Mouse (Mus musculus) left cerebral cortex, adult 2 months (tissue): ENCODE measurements around the gene Igbp1. TPM values are rescaled to one million over a fixed set of nuclear protein-coding genes. Genes with fewer than 3 reads are reported as not detected.
A peak's percentile ranks its signal among the peaks of the same experiment; 100 is the strongest.

Experiments
- DNase-seq, 2 experiments: peaks; one replicate each; pipeline ENCODE4 v3.0.0; 2021 to 2022; ENCODE audit warnings: low spot score in 2 of 2, mixed read lengths in 1 of 2; ENCODE audit errors: extremely low spot score in 1 of 2
- H3K27ac ChIP-seq: fragments of 200-600 bp; 2 replicates; pipeline ENCODE4 v1.8.1; 2022
- H3K4me3 ChIP-seq: fragments of 200-600 bp; 2 replicates; pipeline ENCODE4 v1.8.1; 2022
- CTCF ChIP-seq: fragments of 200-600 bp; IDR thresholded peaks from 2 replicates; pipeline ENCODE4 v1.8.1; 2022; ENCODE audit warnings: antibody characterized with exemption, mild to moderate bottlenecking, moderate library complexity
- intact Hi-C: fragments of 180-260 bp; cut with DNase I; formaldehyde crosslinking; loops from one replicate; pipeline ENCODE4 v1.15.1; 2025
- long read RNA-seq, 2 experiments: library from polyadenylated mRNA; stranded (forward); transcript quantifications; one replicate each; pipeline ENCODE4 v2.0.0; 2021; ENCODE audit warnings: borderline mapping rate in 2 of 2
- total RNA-seq, 2 experiments: library from RNA; stranded (reverse); gene quantifications; 2 replicates each; pipeline ENCODE4 v1.2.3; 2021

Gene Igbp1
- 10 to 100 TPM; 37.9 to 43.1 TPM for total RNA-seq
- long read RNA-seq, experiment 1, full-length matches to known transcripts: 11 of 18 reads
- long read RNA-seq, experiment 1, partial matches to known transcripts: 7 of 18 reads
- long read RNA-seq, experiment 1, other reads (novel, unspliced or antisense): 0 of 18 reads
- long read RNA-seq, experiment 2, transcript Igbp1-201 (6 exons, 1,518 nt): major isoform, 6 of 10 reads
- long read RNA-seq, experiment 2, partial matches to known transcripts: 3 of 10 reads
- long read RNA-seq, experiment 2, other reads (novel, unspliced or antisense): 1 of 10 reads

DNA sequence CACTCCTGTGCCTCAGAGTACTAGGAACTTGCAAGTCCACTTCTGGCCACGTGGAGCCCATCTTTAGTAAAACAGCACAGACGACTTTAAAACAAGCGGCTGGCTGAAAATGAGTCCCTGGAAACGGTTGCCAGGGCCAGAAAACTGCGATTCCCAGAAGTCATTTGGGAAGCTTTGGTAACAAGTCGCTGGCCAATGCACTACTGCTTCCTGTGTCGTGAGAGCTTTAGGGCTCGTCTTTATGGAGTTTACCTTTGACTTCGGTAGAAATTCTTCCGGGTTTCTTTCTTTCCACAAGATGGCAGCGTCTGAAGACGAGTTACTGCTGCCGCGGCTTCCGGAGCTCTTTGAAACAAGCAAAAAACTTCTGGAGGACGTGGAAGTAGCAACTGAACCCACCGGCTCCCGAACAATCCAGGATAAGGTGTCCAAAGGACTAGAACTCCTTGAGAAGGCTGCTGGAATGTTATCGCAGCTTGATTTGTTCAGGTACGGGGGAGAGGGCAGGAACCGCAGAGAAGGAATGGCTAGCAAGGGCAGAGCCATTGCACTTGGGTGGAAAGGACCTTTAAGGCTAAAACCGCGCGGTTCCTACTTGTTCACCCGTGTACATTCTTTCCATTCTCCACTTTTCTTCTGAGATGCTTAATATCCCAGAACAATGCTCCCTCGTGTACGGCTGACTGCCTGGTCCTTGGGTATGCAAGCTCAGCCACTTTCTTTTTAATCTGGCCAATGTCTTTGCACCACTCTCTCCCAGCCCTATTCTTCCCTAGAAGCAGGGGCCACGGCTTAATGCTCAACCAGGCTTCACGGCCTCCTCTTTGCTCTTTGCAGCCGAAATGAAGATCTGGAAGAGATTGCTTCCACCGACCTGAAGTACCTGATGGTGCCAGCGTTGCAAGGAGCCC, at the start of gene Igbp1:
Gene Igbp1, plus strand, starts transcription at position 224 of the 911 bp plus-strand sequence.
- intact Hi-C loops: no loop called here
- TF ChIP-seq CTCF: peak; percentile 3
- Histone ChIP-seq H3K27ac (peak within 1 kb of the TSS; percentile 48), H3K4me3 (peak within 1 kb of the TSS; percentile 58)
- peak; percentile 65 to 75 for DNase-seq

DNA sequence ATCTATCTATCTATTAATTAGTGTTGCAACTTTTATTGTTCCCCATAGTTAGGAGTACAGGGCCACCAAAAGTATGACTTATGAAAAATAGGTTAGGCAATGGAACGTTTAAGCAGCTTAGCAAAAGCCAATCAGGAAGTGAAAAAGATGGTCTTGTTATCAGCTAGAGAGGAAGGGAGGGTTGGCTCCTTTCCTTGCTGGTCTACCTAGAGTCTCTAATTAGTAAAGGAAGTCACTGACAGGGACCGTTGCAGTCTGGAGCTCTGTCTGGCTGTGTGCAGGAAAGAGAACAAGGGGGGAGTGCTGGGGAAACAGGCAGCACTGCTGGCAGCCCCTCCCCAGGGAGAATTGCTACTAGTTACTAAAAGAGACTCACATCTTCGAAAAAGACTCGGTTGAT, 26.0 kb upstream of the Igbp1 start:
- H3K27ac ChIP-seq: no peak overlapping the region
- DNase-seq: no peak
- intact Hi-C loops: no loop called here
- no peak for TF ChIP-seq CTCF
- no peak overlapping the region for H3K4me3 ChIP-seq

DNA sequence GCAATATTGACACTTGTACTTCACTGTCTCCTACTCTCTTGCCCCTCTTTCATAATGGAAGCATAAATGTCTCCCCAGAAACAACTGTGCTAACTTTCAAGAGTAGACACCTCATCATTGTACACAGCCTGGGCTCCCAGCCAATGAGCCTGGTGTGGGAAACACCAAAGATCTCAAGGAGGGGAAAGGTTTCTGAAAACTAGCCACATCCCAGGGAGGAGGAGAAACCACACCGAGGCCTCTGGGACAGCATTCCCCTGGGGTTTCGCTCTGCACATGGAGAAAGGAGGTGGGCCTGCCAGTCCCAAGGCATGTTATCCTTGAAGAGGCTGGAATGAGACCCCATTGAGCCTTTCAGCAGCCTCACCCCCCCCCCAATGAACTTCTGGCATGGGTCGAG, 24.0 kb upstream of the Igbp1 start:
- H3K27ac ChIP-seq: no peak overlapping the region
- intact Hi-C loops: no loop called here
- no peak for TF ChIP-seq CTCF
- H3K4me3 ChIP-seq: no peak overlapping the region
- no peak for DNase-seq

DNA sequence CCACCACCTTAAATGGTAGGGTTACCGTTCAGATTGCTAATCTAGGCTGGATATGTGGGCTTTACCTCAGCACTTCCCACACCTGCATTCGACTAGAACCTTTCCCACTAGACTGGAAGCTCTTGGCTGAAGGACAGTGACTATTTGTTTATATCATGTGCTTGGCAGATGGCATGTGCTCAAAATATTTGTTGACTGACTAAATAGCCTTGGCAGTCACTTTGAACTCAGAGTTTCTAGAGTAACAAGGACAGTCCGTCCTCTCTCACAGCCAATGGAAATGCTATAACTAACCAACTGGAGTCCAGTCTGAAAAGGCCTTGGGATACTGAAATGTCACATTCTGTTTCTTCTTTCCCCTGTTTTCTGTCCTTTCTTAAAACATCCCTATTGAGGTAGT, 22.6 kb upstream of the Igbp1 start:
- TF ChIP-seq CTCF: no peak
- no peak overlapping the region for H3K27ac ChIP-seq
- H3K4me3 ChIP-seq: no peak overlapping the region
- DNase-seq: no peak
- intact Hi-C loops: no loop called here

DNA sequence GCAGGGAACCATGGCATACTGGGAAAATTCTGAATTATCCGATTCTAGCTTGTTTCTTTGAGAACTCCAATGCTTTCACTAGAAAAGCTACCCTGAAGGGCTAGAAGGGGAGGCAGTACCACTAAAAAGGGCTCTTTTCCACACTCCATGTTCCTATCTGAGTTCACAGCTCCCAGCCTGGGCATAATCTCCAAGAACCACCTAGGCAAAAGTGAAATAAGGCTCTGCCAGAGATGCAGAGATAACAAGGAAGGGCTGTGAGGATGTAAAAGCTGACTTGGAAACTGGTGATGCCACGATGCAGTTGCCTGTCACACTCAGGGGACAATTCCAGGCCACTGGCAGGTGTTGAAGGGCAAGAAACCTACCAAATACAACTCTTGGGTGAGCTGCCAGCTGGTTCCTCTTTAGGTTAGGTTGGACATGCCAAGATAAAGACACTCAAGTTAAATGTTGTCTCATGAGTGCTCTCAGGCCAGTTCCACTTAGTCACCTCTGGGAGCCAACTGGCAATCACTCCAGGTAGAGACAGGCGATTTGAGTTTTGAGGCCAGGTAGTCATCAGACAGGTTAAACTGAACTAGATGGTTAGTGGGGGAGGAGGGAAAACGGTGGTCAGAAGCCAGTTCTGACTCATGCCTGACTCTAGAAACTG, 18.4 kb upstream of the Igbp1 start:
- intact Hi-C loops: loop anchor here (5.0 kb wide), 1 partner anchor 78 kb away; no protein-coding TSS in a partner anchor
- DNase-seq: no peak
- Histone ChIP-seq H3K4me3 (no peak overlapping the region), H3K27ac (no peak overlapping the region)
- TF ChIP-seq CTCF: no peak

- intact Hi-C loops: loop anchor here (5.0 kb wide), 2 partner anchors 673 to 1348 kb away; no protein-coding TSS in a partner anchor
- Histone ChIP-seq H3K27ac (no peak overlapping the region), H3K4me3 (no peak overlapping the region)
- peak; percentile 61 for TF ChIP-seq CTCF
- peak; percentile 37 to 47 for DNase-seq
Observed at GRCm38 (mm10) chrX:100480317-100480716, 13.8 kb upstream of the Igbp1 start.

GRCm38 (mm10) chrX:100493500-100494067, 507 bp upstream of the Igbp1 start:
- DNase-seq: no peak
- H3K4me3 ChIP-seq: peak overlapping the region; percentile 58
- no peak for TF ChIP-seq CTCF
- H3K27ac ChIP-seq: no peak overlapping the region
- intact Hi-C loops: no loop called here

GRCm38 (mm10) chrX:100504175-100504851, 10.2 kb downstream of the Igbp1 start:
- TF ChIP-seq CTCF: no peak
- intact Hi-C loops: no loop called here
- H3K4me3 ChIP-seq: no peak overlapping the region

DNA sequence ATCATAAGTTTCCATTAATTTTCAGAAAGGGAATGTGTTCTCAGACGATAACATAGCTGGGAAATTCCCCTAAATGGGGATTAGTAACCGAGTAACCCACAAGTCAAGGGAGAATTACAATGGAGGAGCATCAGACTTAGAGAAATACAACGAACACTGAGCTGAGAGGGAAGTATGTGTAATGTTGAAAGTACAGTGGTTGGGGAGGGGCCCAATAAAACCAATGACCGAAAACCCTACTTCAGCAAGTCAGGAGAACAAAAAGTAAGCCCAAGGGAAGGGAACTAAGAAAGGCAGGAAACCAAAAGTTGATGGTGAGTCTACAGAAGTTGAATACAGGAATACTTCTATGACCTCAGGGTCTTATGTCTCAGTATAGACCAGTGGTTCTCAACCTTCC, 14.1 kb downstream of the Igbp1 start:
- no peak for TF ChIP-seq CTCF
- intact Hi-C loops: no loop called here

More at GRCm38 (mm10) chrX:100504175-100504851, 10.2 kb downstream of the Igbp1 start:
- no peak for DNase-seq
- H3K27ac ChIP-seq: no peak overlapping the region

GRCm38 (mm10) chrX:100509921-100510320, 15.8 kb downstream of the Igbp1 start:
- Histone ChIP-seq H3K27ac (no peak overlapping the region), H3K4me3 (no peak overlapping the region)
- no peak for DNase-seq
- TF ChIP-seq CTCF: no peak
- intact Hi-C loops: loop anchor here (10.0 kb wide), 2 partner anchors 225 to 615 kb away; no protein-coding TSS in a partner anchor

More for the DNA sequence above, 14.1 kb downstream of the Igbp1 start:
- Histone ChIP-seq H3K4me3 (no peak overlapping the region), H3K27ac (no peak overlapping the region)
- DNase-seq: no peak

DNA sequence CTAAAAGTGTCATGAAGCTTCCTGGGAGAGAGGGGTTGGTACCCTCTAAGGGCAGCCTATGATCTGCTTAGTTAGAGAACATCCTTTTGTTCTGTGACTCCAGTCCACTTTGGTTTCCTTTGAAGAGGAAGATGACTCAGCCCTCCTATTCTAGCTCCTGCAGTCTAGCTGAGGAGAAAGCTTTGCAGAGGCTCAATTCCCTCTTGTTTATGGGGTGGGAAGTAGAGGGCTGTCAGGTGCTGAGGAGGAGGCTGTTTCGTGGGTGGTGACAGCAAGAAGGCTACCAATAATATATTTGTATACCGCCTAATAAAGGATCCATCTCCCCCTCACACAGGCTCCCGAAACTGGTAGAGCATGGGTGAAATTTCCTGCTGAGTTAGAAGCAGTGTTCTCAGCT, 22.6 kb downstream of the Igbp1 start:
- Histone ChIP-seq H3K27ac (peak overlapping the region; percentile 47; the same call in 1 of the 2 replicates), H3K4me3 (no peak overlapping the region)
- no peak for TF ChIP-seq CTCF
- DNase-seq: peak in 1 of 2 experiments; percentile 13
- intact Hi-C loops: loop anchor here (1.0 to 10.0 kb wide), 3 partner anchors 81 to 608 kb away; no protein-coding TSS in a partner anchor
